In the genomic region with DNA sequence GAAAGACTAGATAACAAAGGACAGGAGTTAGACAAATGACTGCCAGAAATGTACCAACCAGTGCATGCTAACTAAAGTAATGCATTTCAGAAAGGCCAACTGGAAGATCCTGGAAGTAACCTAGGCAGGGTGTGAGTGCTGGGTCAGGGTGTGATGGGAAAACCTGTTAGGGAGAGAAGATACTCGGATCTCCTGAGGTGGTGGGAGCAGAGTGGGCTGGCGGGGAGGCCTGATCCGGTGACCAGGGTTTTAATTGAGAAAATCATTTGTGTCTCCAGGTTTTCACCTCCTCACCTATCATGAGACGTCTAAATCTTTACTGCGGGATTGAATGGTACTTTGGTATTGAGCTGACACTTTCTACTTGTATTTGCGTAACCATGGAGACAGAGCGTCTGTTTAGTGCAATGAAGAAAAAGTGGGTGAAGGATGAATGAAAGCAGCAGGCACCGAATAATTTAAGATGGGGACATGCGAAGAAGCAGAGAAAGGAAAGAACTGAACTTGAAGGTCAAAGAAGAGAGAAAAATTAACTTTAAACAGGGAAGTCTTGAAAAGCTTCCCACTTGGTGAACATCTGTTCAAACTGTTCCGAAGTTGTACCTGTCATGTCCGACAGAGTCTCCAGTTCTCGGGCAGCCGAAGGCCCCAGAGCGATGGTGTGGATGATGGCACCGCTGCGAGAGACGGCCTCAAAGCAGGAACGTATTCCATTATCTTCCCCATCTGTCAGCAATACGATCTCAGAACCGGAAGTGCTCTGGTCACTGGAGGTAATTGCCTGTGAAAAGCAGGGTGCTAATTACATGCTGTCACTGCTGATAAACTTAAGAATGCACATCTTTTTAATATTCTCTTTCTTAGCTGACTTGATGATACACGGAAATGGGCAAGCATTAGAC, we compare ENCODE assay signal across 1 mouse cellular context.
TF ChIP-seq lines count a peak whose summit lies in the region.

No protein-coding gene starts in this region.

TF ChIP-seq in MEL, 35 proteins besides CTCF, POLR2A, EP300 and RAD21:
- TF ChIP-seq TAL1 (IDR thresholded peaks at IDR 0.05; ENCODE audit: low read length) (peak; percentile 16; the same call in 1 of the 2 replicates), GATA1 (IDR thresholded peaks at IDR 0.05; ENCODE audit: low read depth, low read length) (0 out of 2 replicates have a peak, but pooled peaks have one; percentile 7)
